Mouse (Mus musculus) spleen, adult 2 months (tissue): ENCODE data around the gene Zfp36l2. TPM values are rescaled to one million over a fixed set of nuclear protein-coding genes. Genes with fewer than 3 reads are reported as not detected.

Experiments used
- DNase-seq, 2 experiments: peaks; one replicate each; pipeline versions ENCODE4 v3.0.0 to v3.0.0-alpha.2; 2012 to 2021; ENCODE audit warnings: low spot score in 2 of 2, low read depth in 1 of 2
- H3K27ac ChIP-seq: fragments of 200-500 bp; 2 replicates; pipeline ENCODE4 v1.5.1; 2012; ENCODE audit warnings: low read length, inconsistent platforms; ENCODE audit not compliant: insufficient read depth
- H3K27me3 ChIP-seq: fragments of 200-500 bp; 2 replicates; pipeline ENCODE4 v1.6.1; 2012; ENCODE audit warnings: mild to moderate bottlenecking, moderate library complexity, low read length, inconsistent platforms; ENCODE audit not compliant: control insufficient read depth, insufficient read depth
- H3K36me3 ChIP-seq: fragments of 200-500 bp; 2 replicates; pipeline ENCODE4 v1.6.1; 2012; ENCODE audit warnings: mild to moderate bottlenecking, low read length, inconsistent platforms; ENCODE audit not compliant: control insufficient read depth, insufficient read depth
- H3K4me1 ChIP-seq: fragments of 200-500 bp; 2 replicates; pipeline ENCODE4 v1.6.1; 2011; ENCODE audit warnings: inconsistent platforms; ENCODE audit not compliant: control insufficient read depth, insufficient read depth, insufficient read length
- H3K4me3 ChIP-seq: fragments of 200-500 bp; 2 replicates; pipeline ENCODE4 v1.5.1; 2011; ENCODE audit warnings: mild to moderate bottlenecking, inconsistent platforms; ENCODE audit not compliant: insufficient read depth, insufficient read length; ENCODE audit errors: extremely low read depth
- CTCF ChIP-seq: fragments of 200-500 bp; IDR thresholded peaks from 2 replicates; pipeline ENCODE4 v1.5.1; 2011; ENCODE audit warnings: mild to moderate bottlenecking, inconsistent platforms; ENCODE audit not compliant: insufficient read depth, insufficient read length, insufficient replicate concordance; ENCODE audit errors: extremely low read depth
- POLR2A ChIP-seq: fragments of 200-500 bp; IDR thresholded peaks from 2 replicates; pipeline ENCODE4 v1.6.1; 2011; ENCODE audit warnings: low read depth, low read length, inconsistent platforms
- WGBS: fragments of 180-500 bp; shearing (Covaris S2); methylation state at CpG from one replicate; pipeline ENCODE4 v1.1.7; 2018; 5-methylcytosine and 5-hydroxymethylcytosine counted together
- polyA plus RNA-seq: library from polyadenylated mRNA; depleted of rRNA; stranded (reverse); fragments of >200 nt; gene quantifications from 2 replicates; pipeline ENCODE4 v1.2.3, GENCODE M21; 2012

Zfp36l2 gene
- polyA plus RNA-seq, 1 experiment, result 146 TPM

DNA sequence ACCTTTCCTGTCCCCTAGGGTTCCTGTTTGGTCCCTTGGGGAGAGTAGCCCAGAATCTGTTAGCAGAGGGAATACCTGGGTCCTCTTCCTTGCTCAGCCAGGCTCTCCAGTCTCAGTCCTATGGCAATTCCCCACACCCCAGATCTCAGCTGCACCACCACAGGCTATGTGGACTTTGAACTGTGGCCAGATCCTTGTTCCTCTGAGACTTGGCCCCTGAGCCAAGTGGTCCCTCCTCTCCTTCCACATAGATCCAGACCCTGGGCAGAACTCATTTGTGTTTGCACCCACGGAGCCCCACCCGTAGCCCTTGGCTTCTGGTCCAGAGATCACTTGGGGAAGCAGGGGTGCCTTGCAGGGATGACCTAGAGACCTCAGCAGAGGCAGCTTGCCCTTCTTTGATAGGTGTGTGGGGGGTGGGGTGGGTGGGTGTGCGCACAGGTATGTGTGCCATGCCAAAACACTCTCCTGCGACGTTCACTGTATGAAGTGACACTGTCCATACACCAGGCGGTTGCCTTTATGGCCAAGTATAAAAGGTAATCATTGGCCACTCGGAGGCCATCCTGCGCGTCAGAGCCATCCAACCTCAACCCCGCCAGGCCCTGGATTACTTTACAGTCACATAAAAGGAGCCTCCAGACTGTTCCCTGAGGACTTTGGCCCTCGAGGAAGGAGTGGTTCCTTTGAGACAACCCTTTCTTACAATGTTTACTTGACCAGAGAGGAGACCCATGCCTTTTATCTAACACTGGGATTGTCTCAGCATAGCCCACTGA lies 50.2 kb downstream of the Zfp36l2 start:
- Histone ChIP-seq H3K27me3 (no peaks in the 10 kb centered on the region), H3K27ac (no peak overlapping the region), H3K4me1 (peaks cover 24% of the 10 kb centered on the region; the same call in 1 of the 2 replicates), H3K4me3 (no peak overlapping the region), H3K36me3 (no peaks in the 10 kb centered on the region)
- no peak for DNase-seq
- TF ChIP-seq POLR2A (no peak), CTCF (no peak)
- 92% methylated on average over 11 of the region's 11 CpGs for WGBS

DNA sequence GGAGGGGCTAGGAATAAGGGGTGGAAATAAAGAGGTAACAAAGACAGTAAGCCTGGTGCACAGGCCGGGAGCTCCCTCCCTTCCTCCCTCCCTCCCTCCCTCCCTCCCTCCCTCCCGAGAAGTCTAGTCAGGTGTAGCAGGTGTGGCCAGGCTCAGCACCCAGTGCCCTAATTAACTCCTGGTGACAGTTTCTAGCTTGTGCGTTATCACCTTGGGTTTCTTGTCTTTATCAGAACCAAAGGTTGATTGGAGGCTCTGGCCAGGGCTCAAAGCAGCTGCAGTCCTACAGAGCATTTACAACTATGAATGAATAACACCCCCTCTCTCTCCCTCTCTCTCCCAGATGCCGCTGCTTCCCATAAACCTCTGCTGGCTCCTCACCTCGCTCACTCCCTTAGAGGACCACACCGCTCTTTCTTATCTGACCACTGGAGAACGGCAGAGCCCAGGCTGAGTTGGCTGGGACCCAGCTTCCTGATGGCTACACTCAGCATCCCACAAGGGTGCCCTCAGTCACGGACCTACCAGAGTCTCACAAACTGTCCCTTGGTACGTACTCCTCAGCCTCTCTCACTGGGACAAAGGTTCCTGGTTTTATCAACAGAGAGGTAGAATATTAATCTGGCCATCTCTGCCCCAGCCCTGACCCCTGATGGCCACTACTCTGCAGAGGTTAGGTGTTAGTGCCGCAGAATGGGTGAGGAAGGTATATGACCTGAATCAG lies 50.9 kb downstream of the Zfp36l2 start:
- DNase-seq, result no peak
- TF ChIP-seq POLR2A, result no peak
- no peak for TF ChIP-seq CTCF
- H3K36me3 ChIP-seq, result no peaks in the 10 kb centered on the region
- no peak overlapping the region for H3K4me3 ChIP-seq
- H3K27me3 ChIP-seq, result no peaks in the 10 kb centered on the region
- peaks cover 16% of the 10 kb centered on the region; the same call in 1 of the 2 replicates for H3K4me1 ChIP-seq
- WGBS, result 64% methylated on average over 10 of the region's 10 CpGs
- no peak overlapping the region for H3K27ac ChIP-seq

DNA sequence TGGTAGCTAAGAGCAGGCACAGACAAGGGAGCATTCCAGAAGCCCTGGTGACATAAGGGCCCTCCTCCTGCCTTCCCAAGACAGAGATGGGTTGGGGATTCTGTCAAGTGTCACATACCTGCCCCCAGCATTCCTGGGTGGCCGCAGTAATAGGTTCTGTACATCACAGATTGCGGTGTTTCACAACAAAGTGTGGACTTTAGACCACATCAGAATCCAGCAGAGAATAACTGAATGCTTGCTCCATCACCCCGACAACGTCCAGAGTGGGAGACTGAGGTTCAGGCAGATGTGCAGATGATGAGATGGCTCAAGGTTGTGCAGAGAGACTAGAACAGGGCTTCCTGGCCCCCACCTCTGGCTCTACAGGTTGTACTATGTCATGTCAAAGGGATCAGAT lies 51.5 kb downstream of the Zfp36l2 start:
- Histone ChIP-seq H3K27ac (no peak overlapping the region), H3K4me1 (peaks cover 10% of the 10 kb centered on the region; the same call in 1 of the 2 replicates), H3K36me3 (no peaks in the 10 kb centered on the region), H3K27me3 (no peaks in the 10 kb centered on the region), H3K4me3 (no peak overlapping the region)
- no peak for DNase-seq
- TF ChIP-seq POLR2A, result no peak
- TF ChIP-seq CTCF, result no peak
- 91% methylated on average over 4 of the region's 4 CpGs for WGBS

DNA sequence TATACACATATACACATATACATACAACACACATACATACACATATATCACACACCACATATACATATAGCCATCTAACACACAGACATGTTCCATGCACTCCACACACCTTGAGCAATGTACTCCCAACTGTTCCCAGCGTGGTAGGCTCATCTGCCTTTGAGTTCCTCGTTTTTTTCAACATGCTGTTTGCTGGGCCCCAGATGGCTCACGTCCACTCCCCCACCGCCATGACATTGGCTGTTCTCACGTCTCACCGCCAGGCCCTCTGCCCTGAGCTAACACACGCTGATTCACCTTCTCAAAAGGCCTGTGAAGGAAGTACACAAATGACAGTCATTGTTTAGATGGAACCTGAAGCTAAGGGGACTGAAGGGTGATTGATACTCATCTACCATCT lies 52.5 kb downstream of the Zfp36l2 start:
- H3K36me3 ChIP-seq, result no peaks in the 10 kb centered on the region
- no peak overlapping the region for H3K27ac ChIP-seq
- H3K4me3 ChIP-seq, result no peak overlapping the region
- peaks cover 3% of the 10 kb centered on the region; the same call in 1 of the 2 replicates for H3K4me1 ChIP-seq
- no peaks in the 10 kb centered on the region for H3K27me3 ChIP-seq
- no peak for DNase-seq
- TF ChIP-seq CTCF (no peak), POLR2A (no peak)
- 75% methylated on average over 7 of the region's 7 CpGs for WGBS
